Mouse (Mus musculus) CD8-positive naive resting alpha-beta T cell, adult 2 months (primary cell): Measurements from ENCODE around the gene Dgkz.

Experiments
- DNase-seq, 2 experiments: peaks; one replicate each; pipeline ENCODE4 v3.0.0; 2022; ENCODE audit warnings: low read depth in 2 of 2, low spot score in 2 of 2

Gene Dgkz

GRCm38 (mm10) chr2:91923415-91924337 lies 52.0 kb downstream of the Dgkz start:
- DNase-seq: peak; percentile 46 to 56

- DNase-seq: no peak
These were observed 52.9 kb downstream of the Dgkz start for GRCm38 (mm10) chr2:91922586-91923414.

- no peak for DNase-seq
These were observed 53.7 kb downstream of the Dgkz start for GRCm38 (mm10) chr2:91921790-91922570.

DNA sequence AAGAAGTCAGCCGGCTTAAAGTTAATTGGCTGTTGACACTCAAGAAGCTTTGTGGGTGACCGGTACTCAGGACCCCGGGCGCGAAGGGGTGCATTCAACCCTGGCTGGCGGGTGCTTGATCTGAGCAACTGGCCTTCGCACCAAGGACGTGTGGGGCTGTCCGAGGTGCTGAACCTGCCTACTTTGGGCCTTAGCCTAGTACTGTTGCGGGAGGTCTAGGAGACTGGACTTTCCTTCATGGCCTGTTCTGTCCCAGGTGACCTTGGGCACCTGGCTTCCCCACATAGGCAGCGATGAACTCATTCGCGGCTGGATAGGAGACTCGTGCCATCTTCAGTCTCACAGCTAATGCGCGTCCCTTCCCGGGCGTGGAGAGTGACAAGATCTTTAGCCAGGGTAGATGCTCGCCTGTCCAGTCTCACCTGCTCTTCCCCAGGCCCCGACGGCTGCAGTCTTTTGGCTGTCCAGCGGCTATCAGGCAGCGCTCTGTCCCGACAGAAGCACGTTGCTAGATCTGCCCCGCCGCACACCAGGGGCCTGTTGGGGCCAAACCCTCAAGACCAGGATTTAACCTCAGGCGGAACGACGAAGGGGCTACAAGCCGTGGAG lies 54.4 kb downstream of the Dgkz start:
- DNase-seq: peak; percentile 35 to 50

DNA sequence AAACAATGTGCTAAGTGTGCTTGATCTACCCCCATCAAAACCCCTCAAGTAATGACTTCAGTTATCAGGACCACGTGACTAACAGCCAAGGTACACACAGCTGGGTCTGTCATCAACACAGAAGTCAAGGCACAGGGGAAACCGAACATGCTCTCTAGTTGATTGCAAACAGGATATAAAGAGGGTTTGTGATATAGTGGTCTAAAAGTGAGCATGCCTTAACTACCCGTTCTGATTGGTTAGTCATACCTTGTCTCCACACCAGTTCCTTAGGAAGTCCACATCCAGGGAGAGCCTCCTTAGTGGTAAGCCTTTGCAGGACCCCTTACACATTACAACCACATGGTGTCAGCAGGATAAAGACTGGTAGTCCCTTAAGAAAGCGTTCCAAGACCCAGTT lies 55.5 kb downstream of the Dgkz start:
- no peak for DNase-seq

- DNase-seq: no peak
These were observed 58.6 kb downstream of the Dgkz start for GRCm38 (mm10) chr2:91917096-91917495.

DNA sequence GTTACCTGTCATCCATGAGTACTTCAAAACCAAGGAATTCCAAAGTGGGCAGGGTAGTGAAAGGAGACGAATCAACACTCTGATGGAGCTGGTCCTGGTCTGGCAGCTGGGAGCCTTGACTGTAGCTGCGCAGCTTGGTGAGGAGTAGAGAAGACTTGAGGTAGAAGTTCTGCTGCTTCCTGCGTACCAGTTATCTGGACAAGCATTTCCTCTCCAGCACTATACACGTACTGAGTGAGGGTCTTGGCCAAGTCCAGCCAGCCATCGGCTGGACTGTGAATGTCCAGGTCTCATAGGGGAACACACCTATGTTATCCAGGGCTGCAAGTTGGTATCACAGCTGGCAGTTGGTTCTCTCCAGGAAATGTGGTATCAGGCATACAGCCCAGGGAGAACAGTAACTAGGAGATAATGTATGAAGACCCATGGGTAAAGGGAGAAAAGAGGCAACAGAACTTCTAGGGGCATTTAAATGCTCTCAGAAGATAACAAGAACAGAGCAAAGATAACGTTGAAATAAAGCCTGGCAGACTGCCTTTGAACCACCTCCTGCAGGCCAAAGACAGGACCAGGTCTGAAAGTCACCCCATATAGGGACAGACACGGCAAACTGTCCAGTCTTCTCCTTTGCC lies 59.2 kb downstream of the Dgkz start:
- no peak for DNase-seq

DNA sequence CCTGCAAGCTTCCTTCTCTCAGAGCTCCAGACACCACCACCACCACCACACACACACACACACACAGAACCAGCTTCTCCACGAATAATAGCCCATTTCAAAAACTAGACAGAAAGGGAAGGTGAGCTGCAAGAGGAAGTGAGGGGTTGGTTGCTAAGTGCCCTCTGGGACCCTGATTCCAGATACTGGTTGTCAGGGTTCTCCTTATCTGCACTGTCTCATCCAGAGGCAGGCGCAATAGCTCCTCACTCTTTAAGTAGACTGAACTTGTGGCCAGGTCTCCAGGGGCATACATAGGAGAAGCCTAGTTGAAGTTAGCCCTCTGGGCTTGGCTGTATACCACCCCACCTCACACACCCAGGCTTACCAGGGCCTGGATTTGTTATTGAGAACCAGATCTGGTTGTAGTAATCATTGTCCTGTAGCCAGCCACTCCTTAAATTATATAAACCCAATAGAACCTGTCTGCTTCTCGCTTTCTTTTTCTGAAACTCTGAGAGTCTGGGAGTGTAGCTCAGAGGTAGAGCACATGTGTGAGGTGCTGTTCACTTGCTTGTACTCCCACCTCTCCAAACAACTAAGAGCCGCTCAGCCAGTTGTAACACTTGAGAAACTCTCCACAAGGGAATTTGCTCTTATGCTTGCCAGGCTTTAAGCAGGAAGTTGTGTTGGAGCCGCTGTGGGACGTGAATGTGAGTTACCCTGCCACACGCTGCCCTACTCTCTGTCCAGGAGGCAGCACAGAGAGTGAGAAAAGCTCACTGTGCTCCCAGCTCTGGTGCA lies 62.1 kb downstream of the Dgkz start:
- DNase-seq: no peak

GRCm38 (mm10) chr2:91912616-91913015 lies 63.0 kb downstream of the Dgkz start:
- DNase-seq: no peak

DNA sequence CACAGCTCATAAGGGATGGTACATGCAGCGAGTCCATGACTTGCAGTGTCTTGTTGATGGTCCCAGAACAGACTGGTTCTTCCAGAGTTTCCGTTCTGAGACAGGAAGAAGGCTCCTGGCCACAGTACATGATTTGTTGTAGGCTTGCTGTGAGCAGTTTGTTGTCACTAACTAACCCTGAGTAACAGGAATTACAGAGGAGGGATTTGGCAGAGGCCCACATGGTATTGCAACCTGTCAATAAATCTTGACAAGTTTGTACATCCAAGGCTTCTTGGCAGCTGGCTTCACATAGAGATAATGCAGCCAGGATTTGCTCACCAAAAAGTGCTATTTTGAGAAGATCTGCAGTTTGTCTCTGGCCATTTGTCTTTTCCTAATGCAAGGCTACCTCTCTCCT lies 69.5 kb downstream of the Dgkz start:
- no peak for DNase-seq

DNA sequence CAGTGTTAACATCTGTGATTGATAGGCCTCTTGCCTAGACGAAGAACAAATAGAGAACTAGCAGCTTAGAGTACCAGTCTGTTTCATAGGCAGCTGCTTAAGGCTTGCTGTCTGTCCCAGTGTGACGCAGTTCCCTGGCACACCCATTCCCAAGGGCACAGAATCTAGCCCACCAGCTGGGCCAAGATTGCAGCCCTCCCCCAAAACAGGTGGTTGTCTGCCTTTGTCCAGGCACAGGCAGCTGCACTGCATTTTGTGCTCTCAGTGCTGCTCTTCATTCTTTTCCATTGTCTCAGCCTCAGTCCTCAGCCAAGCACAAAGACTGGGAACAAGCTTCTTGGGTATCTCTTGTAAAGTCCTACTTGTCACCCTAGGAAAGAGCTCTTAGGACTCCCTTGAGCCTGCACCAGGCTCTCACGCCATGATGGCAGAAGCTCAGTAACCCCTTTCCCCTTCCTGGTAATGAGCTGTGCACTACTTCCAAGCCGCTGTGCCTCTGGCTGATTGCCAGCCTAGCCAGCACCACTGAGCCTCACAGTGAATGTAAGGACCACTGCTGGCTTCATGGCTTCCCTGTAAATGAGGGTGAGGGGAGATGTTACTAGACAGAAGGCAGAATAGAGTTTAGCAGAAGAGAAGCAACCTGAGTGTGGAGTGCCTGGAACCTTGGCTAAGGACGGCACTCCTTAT lies 70.9 kb downstream of the Dgkz start:
- DNase-seq: no peak

DNA sequence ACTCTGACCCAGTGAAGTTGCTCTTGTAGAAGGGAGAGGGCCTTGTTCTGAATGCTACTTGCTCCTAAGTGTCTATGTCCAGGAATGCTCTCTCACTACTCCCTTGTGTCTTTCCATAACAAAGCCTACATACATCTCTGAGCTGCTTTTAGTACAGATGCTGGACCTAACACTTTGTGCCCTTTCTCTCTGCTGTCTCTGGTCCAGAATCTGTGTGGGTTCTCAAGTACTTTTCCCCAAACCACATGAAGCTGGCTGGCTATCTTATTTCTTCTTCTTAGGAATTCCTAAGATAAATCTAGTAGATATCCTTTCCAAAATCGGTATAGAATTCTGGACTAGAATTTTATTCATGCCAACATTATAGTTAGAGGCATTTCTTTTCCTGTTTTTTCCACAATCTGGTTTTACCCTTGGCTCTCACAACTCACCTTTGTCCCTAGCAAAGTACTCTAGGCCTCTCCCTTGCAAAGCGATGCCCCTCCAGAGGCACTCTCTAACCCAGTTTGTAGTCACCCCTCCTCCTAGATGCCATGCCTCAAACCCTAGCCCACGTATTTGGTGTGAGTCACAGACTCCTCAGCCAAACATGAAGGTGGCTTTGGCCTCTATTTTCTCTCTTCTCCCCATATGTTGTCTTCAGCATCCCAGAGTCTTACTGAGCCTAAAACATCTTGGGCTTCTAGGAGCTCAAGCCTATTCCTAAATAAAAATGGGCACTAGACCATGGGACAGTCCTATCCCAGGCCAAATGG lies 72.3 kb downstream of the Dgkz start:
- no peak for DNase-seq

DNA sequence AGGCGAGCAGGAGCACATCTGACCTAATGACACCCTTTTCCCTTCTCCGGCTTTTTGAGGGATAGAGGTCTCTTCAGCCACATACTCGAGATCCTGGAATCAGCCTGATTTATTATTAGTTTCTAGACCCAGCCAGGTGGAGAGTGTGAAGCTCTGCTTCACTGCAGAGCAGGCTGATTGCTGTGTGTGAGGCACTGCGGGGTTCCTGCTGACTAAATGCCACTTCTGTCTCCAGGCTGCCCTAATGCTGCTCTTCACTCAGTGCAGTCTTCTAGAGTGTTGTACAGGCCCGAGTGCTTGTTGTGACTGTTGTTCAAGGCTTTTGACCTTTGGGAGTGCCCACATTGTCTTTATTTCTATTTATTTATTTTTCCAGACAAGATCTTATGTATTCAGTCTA lies 73.3 kb downstream of the Dgkz start:
- DNase-seq: no peak

DNA sequence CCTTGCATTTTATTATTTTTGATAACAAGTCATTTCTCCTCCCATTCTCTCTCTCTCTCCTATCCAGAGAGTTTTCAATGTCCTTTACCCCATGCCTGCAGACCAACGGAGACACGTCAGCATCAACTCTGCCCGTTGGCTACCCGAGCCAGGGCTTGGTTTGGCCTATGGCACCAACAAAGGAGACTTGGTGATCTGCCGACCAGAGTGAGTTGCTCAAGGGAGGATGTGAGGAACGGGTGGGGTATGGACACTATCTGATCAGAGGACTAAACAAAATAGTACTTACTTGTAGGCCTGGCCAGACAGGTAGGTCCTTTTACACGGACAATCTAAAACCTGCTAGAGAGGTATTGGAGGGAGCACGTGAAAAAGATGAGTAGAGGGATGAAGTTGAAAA lies 75.2 kb downstream of the Dgkz start:
- no peak for DNase-seq

DNA sequence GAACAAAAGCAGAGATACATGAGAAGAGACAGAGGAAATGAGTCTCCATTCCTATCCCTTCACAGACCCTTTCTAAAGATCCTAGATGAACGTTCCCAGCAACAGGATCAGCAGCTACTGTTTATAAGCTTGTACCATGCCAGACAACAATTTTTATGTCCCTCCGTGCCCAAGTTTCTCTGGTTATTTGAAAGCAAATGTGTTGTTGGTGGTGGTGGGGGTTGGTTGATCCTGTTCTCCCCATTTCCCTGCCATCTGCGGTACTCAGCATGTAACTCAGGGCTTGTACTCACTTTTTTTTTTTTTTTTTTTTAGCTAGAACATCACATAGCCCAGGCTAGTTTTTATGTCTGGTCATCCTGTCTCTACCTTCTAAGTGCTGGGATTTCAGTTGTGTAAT lies 76.5 kb downstream of the Dgkz start:
- no peak for DNase-seq

DNA sequence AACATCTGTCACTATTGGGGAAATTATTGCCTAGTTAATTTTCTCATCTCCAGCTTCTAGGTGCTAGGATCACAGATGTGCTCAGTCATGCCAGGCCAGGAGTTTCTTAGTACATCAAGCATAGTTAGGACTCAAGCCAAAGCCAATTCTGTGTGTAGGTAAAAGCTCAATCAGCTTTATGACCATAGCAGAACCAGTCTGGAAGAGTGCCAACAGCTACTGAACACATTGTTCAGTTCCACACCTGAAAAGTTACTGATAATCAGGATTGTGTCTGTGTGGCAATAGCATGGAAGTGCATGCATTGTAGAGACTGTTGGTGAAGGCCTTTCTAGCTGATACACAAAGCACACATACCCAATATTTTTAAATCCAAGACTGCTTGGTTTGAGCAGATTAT lies 77.7 kb downstream of the Dgkz start:
- no peak for DNase-seq

DNA sequence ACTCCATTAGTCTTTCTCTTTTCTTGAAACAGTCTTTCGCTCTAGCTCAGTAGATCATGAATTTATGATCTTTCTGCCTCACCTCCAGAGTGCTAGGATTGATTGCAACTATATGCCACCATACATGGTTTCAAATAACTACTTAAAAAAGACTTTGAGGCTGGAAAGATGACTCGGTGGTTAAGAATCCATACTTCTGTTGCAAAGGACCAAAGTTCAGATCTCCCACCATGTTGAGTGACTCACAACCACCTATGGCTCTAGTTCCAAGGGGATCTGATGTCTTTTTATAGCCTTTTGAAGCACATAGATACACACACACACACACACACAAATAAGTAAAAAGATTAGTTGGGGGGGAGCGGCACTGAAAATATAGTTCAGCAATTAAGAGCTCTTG lies 80.3 kb downstream of the Dgkz start:
- no peak for DNase-seq

DNA sequence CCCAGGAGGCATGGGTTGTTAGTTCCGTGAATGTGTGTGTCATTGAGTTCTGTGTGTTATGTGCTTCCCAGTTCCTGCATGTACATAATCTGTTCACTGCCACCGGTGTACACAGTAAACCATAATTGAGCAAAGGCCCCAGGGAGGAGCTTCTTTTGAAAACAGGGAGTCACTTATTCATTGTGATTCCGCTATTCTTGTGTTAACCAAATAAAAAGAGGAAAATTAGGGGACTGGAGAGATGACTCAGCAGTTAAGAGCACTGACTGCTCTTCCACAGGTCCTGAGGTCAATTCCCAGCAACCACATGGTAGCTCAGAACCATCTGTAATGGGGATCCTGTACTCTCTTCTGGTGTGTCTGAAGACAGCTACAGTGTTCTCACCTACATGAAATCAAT lies 80.9 kb downstream of the Dgkz start:
- DNase-seq: no peak
